Mouse (Mus musculus): ENCODE data around the gene Rasl12. TPM values are rescaled to one million over a fixed set of nuclear protein-coding genes. Genes with fewer than 3 reads are reported as not detected.
A peak's percentile ranks its signal among the peaks of the same experiment; 100 is the strongest.

Rasl12 gene
- 1 to 10 TPM; 6.4 to 8.8 TPM for total RNA-seq (2021)

GRCm38 (mm10) chr9:65398279-65398678 lies at the start of gene Rasl12:
Gene Rasl12 (plus strand): TSS chr9:65398506.
- peak; percentile 68 for DNase-seq (ENCODE audit: low spot score)

GRCm38 (mm10) chr9:65353251-65353650 lies 45.1 kb upstream of the Rasl12 start:
- intact Hi-C loops (cut with DNase I), result no loop called here
- no peak for DNase-seq (ENCODE audit: low spot score)

More at GRCm38 (mm10) chr9:65398279-65398678, at the start of gene Rasl12:
- intact Hi-C loops (cut with DNase I), result no loop called here

GRCm38 (mm10) chr9:65356561-65356960 lies 41.7 kb upstream of the Rasl12 start:
- no peak for DNase-seq (ENCODE audit: low spot score)
- intact Hi-C loops (cut with DNase I), result no loop called here

- DNase-seq (ENCODE audit: low spot score), result no peak
- intact Hi-C loops (cut with DNase I), result no loop called here
Measured at GRCm38 (mm10) chr9:65356971-65357370, 41.3 kb upstream of the Rasl12 start.

GRCm38 (mm10) chr9:65358956-65359480 lies 39.3 kb upstream of the Rasl12 start:
- intact Hi-C loops (cut with DNase I), result no loop called here
- no peak for DNase-seq (ENCODE audit: low spot score)

- no peak for DNase-seq (ENCODE audit: low spot score)
- intact Hi-C loops (cut with DNase I), result no loop called here
Measured at GRCm38 (mm10) chr9:65360641-65361448, 37.5 kb upstream of the Rasl12 start, which contains the start of gene Ubap1l. Gene Ubap1l (plus strand): TSS chr9:65361041.

- DNase-seq (ENCODE audit: low spot score), result no peak
- intact Hi-C loops (cut with DNase I), result no loop called here
Measured at GRCm38 (mm10) chr9:65363684-65364083, 34.6 kb upstream of the Rasl12 start.

- intact Hi-C loops (cut with DNase I), result no loop called here
Measured at GRCm38 (mm10) chr9:65365721-65366120, 32.6 kb upstream of the Rasl12 start.

GRCm38 (mm10) chr9:65371756-65372155 lies 26.6 kb upstream of the Rasl12 start:
- intact Hi-C loops (cut with DNase I), result loop anchor here (1.0 kb wide), 1 partner anchor 61 kb away; no protein-coding TSS in a partner anchor

More at GRCm38 (mm10) chr9:65365721-65366120, 32.6 kb upstream of the Rasl12 start:
- DNase-seq (ENCODE audit: low spot score), result no peak

GRCm38 (mm10) chr9:65372449-65372848 lies 25.9 kb upstream of the Rasl12 start:
- intact Hi-C loops (cut with DNase I), result loop anchor here (1.0 kb wide), 1 partner anchor 60 kb away; no protein-coding TSS in a partner anchor
- no peak for DNase-seq (ENCODE audit: low spot score)

More at GRCm38 (mm10) chr9:65371756-65372155, 26.6 kb upstream of the Rasl12 start:
- no peak for DNase-seq (ENCODE audit: low spot score)

- intact Hi-C loops (cut with DNase I), result no loop called here
- DNase-seq (ENCODE audit: low spot score), result no peak
Measured at GRCm38 (mm10) chr9:65374468-65375162, 23.7 kb upstream of the Rasl12 start.

GRCm38 (mm10) chr9:65375163-65375934 lies 23.0 kb upstream of the Rasl12 start:
- intact Hi-C loops (cut with DNase I), result no loop called here

GRCm38 (mm10) chr9:65381017-65381590 lies 17.2 kb upstream of the Rasl12 start:
- DNase-seq (ENCODE audit: low spot score), result no peak
- intact Hi-C loops (cut with DNase I), result no loop called here

More at GRCm38 (mm10) chr9:65375163-65375934, 23.0 kb upstream of the Rasl12 start:
- no peak for DNase-seq (ENCODE audit: low spot score)

GRCm38 (mm10) chr9:65382031-65382750 lies 16.1 kb upstream of the Rasl12 start:
- no peak for DNase-seq (ENCODE audit: low spot score)
- intact Hi-C loops (cut with DNase I), result no loop called here

- DNase-seq (ENCODE audit: low spot score), result no peak
- intact Hi-C loops (cut with DNase I), result no loop called here
Measured at GRCm38 (mm10) chr9:65382751-65383097, 15.6 kb upstream of the Rasl12 start.

- intact Hi-C loops (cut with DNase I), result no loop called here
- no peak for DNase-seq (ENCODE audit: low spot score)
Measured at GRCm38 (mm10) chr9:65384276-65384675, 14.0 kb upstream of the Rasl12 start.

GRCm38 (mm10) chr9:65386373-65387140 lies 11.7 kb upstream of the Rasl12 start:
- DNase-seq (ENCODE audit: low spot score), result no peak
- intact Hi-C loops (cut with DNase I), result no loop called here

Data from heart, postnatal 25 days (tissue).